Mouse (Mus musculus): ENCODE data around the gene Hspa1l.

DNA sequence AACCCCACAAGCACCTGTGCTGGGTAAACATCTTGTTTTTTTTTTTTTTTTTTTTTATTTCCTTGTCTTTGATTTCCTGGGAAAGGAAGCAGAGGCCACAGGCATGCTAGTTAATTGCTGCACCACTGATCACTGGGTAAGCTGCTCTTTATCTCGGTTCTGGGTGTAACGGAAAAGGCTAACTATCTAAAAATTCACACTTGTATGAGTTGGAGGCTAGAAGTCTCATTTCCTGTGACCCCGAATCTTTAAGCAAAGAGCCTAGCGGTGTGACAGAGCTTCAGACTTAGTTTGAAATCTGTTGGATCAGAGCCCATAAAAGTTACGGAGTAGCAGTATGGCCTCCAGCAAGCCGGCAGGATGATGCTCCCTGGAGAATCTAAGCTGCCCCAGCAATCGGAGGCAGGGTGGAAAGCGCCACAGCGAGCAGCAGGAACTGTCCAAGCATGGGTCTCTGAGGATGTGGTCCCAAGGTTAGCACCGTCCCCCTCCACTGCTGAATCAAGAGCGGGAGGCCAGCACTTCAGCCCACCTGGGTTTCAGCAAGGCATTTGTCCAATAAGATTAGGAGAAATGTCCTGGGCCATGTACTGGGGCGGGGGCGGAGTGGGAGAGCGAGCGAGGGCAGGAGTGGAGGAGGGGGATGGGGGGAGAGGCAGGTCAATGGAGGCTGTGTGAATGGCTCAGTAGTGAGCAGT is 31.0 kb upstream of the Hspa1l start:
- TF ChIP-seq POLR2A (IDR thresholded peaks at IDR 0.05; ENCODE audit: borderline replicate concordance, extremely low read depth, low read depth, low read length) = no peak
- no peak for TF ChIP-seq CTCF (IDR thresholded peaks at IDR 0.05; ENCODE audit: insufficient read depth, low read length)
